Mouse (Mus musculus): ENCODE results near the gene Apoc4. TPM values are rescaled to one million over a fixed set of nuclear protein-coding genes. Genes with fewer than 3 reads are reported as not detected.
A peak's percentile ranks its signal among the peaks of the same experiment; 100 is the strongest.
"Not testable (repeated sequence)": the region's sequence is repeated elsewhere in the genome, so short reads cannot be mapped to it uniquely, and the experiment has no call there.

Apoc4 gene
- total RNA-seq, 2 experiments from 2014 or later, result not detected

GRCm38 (mm10) chr7:19698907-19699826 is 17.9 kb upstream of the Apoc4 start, which contains the start of gene Apoe:
TSS of gene Apoe (minus strand) at chr7:19699188.
- DNase-seq, result peak; percentile 79 to 88

DNA sequence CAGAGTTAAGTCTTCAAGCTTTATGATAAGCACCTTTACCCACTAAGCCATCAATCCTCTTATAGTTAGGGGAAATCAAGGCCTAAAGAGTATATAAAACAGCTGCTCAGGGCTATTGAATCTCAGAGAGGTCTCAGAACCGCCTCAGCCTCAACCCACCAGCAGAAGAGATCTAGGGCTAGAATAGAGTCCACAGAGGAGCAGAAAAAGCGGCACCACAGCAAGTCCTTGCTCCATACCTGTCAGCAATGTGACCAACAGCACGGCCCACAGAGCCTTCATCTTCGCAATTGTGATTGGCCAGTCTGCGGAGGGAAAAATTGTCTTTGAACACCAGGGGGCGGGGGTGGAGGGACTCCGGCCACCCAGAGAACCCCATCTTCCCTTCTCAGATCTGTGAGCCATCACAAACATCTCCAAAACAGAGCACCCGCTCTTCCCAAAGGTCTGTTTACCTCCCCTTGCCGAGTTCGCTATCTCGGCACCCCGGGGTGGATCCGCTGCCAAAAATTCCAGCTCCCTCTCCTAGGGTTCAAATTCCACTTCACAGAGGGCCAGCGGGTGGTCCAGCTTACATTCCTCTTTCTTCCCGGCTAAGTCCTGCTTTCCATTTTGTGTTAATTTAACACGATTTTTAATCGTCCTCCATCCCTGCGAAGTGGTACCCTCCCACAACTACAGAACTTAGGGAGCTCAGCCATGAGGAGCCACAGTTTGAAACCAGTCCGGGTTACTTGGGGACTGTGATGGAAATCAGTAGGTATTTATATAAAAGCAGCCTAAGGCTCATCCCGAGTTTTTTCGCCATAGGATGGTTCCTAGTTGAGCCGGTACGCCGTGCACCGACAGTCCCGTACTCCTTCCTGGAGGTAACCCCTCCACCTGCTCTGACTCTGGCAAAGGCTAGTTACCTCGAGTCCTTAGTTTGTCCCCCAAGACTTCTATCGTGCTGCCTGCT is 16.9 kb upstream of the Apoc4 start:
- peak in 1 of 2 experiments; percentile 56 for DNase-seq

DNA sequence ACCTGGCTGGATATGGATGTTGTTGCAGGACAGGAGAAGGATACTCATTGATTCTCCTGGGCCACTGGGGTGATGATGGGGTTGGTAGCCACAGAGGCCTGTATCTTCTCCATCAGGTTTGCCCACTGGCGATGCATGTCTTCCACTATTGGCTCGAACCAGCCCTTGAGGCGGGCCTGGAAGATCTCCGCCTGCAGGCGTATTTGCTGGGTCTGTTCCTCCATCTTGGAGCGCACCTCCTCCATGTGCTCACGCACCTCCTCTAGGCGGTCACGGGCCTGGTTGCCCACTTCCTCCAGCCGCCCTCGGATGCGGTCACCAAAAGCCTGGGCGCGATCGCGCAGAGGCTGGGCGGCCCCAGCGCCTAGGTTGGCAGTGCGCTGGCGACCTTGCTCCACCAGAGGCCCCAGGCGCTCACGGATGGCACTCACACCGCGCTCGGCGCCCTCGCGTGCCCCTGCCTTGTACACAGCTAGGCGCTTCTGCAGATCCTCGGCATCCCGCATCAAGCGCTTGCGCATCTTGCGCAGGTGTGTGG is 15.1 kb upstream of the Apoc4 start:
- no peak for DNase-seq

DNA sequence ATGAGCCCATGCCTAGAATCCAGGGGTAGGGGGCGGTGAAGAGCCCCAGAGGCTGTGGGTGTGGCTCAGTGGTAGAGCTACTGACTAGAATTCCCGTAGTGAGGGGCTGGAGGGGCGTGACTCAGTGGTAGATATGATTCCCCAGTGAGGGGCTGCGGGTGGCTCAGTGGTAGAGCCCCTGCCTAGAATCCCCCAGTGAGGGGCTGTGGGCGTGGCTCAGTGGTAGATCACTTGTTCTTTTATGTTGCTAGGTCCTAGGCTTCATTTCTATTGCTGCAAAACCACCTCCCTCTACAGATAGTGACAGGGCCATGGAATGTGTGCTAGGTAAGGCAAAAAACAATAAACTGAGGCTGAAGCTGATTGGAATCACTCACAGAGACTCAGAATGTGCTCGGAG is 14.6 kb upstream of the Apoc4 start:
- no peak for DNase-seq

GRCm38 (mm10) chr7:19695213-19695594 is 13.9 kb upstream of the Apoc4 start:
- no peak for DNase-seq

DNA sequence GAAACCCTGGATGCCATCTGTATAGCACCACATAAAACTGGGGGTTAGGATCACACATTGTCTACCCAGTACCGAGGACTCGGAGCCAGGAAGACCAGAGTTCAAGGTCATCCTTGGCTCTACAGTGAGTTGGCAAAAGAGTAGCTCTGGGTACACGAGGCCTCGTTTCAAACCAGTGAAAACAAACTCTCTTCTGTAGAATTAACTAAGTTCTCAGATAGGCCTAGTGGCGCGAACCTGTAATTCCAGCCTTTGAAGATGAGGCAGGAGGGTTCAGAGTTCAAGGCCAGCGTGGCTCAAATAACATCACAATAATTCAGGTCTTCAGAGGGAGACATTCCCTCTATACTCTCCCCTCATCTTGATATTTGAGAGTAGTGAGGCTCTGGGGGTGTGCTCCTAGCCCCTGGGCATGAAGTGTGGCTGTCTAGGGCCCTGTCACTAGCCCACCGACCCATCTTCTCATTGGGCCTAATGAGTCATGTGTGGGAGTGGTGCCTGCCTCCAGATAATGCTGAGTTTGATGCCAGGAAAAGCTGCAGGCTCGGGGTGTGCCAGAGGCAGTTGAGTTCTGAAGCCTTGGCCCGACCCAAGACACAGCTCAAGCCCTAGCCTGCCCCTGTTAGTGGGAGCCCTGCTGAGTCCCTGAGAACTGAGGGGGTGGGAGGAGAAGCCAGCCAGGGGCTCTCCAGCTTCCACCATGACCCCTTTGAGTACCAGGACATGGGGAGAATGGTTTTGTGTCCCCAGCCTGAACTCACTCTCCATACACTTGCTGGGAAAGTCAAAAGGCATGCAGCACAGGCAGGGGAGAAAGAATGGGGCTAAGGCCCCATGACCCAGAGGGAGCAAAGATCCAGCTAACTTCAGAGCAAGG is 13.3 kb upstream of the Apoc4 start:
- no peak for DNase-seq

DNA sequence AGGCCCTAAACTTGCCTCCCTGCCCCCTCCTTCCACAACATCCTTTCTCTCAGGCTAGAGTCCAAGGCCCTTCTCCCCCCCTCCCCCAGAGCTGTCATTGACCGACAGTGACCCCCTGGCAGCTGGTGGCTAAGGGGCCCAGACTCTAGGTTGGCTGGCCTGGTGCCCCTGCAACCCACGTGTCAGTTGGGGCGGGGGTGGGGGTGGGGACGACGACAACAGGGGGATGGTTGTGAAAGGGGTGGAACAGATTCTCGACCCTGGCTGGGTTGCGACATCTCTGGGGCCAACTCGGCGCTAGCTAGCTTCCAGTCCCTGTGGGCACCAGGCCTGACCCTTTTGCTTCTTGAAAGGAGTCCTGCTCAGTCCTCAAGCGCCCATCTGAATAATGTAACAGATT is 12.1 kb upstream of the Apoc4 start:
- peak; percentile 75 to 82 for DNase-seq

DNA sequence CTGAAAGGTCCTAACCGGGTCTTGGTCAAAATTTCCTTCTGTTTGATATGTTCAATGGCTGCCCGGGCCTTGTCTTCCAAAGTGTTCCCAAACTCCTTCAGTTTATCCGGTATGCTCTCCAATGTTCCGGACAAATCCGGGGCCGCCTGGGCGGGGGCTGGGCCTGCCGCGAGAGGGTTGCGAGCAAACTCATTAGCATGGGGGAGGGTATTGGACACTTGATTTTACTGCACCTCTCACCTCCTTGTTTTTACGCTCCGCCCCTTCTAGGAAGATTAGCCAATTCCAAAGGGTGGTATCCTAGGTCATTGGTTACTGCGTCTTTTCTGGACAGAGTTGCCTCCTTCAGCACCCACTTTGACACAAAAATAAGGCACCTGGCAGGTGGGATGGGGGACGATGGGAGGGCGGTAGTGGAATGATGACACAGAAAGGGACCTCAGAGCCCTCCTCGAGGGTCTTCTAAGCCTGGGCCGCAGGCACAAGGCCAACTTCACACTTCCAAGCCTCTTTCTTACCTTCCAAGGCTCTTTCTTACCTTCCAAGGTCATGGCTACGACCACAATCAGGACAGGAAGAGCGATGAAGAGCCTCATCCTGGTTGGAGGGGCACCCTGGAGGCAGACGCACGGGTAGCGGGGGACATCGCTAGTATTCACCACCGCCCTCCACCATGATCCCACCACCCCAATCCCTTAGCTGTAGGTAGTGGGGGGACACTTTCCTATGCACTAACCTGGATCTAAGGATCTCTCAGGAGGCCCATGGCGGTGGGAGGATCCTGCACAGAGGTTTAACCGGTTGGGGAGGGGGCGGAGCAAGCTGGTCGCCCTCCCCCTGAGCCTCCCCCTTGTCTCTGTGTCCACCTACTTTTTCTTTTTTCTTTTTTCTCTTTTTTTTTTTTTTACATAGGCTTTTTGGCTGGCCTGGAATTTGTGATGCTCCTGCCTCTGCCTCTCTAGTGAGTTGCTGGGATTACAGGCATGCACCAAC is 10.9 kb upstream of the Apoc4 start, which contains the start of gene Apoc1:
TSS of gene Apoc1 (minus strand) at position 788 of the 993 bp plus-strand sequence.
- DNase-seq, result no peak

DNA sequence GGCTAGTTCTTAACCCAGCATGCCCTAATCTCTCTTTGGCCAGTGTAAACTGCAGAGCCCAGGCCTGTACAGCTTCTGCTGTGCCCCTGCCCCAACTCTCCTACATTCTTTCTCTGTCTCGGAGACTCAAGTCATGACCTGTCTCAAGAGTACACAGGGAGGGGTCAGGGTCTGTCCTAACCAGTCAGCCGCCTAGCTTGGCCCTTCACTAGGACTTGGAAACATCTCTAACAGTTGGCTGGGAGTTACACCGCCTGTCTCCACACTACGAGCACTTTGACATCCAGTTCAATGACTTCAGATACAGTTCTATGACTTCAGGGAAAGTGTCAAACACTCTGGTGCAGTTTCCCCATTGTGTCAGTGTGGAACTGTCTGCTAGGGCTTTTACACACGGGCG is 10.2 kb upstream of the Apoc4 start:
- no peak for DNase-seq

- no peak for DNase-seq
Observed at GRCm38 (mm10) chr7:19690845-19691244, 9.6 kb upstream of the Apoc4 start.

DNA sequence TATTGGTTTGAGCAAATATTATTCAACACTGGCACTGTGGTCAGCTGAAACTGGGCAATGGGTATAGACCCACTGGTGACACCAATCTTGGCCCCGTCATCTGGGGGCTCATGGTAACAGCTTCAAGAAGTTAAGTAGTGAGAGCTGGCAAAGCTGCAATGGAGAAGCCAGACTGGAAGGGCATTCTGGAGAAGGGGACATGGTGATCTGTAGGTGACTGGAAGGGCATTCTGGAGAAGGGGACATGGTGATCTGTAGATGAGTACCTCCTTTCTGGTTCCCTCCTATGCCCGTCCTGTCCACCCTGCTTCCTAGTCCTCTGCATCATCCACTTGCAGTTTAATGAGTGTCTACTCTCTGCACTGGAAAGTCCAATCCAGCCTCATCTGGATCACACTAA is 7.3 kb upstream of the Apoc4 start:
- no peak for DNase-seq

- no peak for DNase-seq
Observed at GRCm38 (mm10) chr7:19688101-19688500, 6.8 kb upstream of the Apoc4 start.

GRCm38 (mm10) chr7:19686927-19687583 is 5.8 kb upstream of the Apoc4 start:
- DNase-seq, result not testable (repeated sequence)

DNA sequence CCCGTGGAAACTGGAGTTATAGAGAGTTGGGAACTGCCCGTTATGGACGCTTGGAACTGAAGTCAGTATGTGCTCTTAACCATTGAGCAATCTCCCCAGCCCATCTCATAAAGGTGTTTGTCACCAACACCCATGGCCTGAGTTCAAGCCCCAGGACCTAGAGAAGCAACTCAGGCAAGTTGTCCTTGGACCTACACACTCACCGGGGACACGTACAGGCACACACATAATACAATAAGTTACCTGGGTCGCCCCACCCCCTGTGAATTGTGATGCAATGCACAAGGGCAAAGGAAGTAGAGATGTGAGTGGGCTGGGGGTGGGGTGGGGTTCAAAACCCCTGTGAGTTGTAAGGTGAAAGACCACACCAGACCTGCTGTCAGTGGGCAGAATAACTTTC is 5.2 kb upstream of the Apoc4 start:
- DNase-seq, result no peak

- DNase-seq, result no peak
Observed at GRCm38 (mm10) chr7:19685374-19685773, 4.1 kb upstream of the Apoc4 start.

DNA sequence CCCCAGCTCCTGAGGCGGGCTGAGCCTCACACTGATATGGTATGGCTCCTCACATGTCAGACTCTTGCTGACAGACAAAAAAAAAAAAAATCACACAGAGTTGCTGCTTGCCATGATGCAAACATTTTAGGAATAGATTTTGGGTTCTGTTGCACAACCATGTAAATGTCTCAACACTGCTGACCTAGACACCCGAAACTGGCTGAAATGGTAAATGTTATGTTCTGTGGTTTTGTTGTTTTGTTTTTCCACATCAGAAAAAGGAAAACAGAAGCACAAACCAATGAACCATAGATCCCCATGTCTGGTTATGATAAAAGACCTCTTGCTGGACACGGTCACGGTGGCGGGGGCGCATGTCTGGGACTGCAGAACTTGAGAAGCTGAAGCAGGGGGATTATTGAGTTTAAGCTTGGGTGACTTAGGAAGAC is 2.5 kb upstream of the Apoc4 start:
- DNase-seq, result no peak

GRCm38 (mm10) chr7:19682979-19683378 is 1.7 kb upstream of the Apoc4 start:
- no peak for DNase-seq

- DNase-seq, result no peak
Observed at GRCm38 (mm10) chr7:19680702-19681101, 577 bp downstream of the Apoc4 start.

- no peak for DNase-seq
Observed at GRCm38 (mm10) chr7:19678901-19679300, 2.4 kb downstream of the Apoc4 start.

GRCm38 (mm10) chr7:19677872-19678271 is 3.4 kb downstream of the Apoc4 start, which contains the start of gene Apoc2:
TSS of gene Apoc2 (minus strand) at chr7:19677941.
- DNase-seq, result no peak
